Mouse (Mus musculus) frontal cortex, adult 2 months (tissue): ENCODE results near the gene Schip1. TPM values are rescaled to one million over a fixed set of nuclear protein-coding genes. Genes with fewer than 3 reads are reported as not detected.
A peak's percentile ranks its signal among the peaks of the same experiment; 100 is the strongest.

Source experiments
- DNase-seq, 2 experiments: peaks; one replicate each; pipeline ENCODE4 v3.0.0; 2022; ENCODE audit warnings: low spot score in 1 of 2; ENCODE audit errors: extremely low spot score in 1 of 2
- polyA plus RNA-seq: library from polyadenylated mRNA; depleted of rRNA; stranded (reverse); fragments of >200 nt; gene quantifications from 2 replicates; pipeline ENCODE4 v1.2.3, GENCODE M21; 2012

The Schip1 gene
- polyA plus RNA-seq, 1 experiment: 182 TPM

DNA sequence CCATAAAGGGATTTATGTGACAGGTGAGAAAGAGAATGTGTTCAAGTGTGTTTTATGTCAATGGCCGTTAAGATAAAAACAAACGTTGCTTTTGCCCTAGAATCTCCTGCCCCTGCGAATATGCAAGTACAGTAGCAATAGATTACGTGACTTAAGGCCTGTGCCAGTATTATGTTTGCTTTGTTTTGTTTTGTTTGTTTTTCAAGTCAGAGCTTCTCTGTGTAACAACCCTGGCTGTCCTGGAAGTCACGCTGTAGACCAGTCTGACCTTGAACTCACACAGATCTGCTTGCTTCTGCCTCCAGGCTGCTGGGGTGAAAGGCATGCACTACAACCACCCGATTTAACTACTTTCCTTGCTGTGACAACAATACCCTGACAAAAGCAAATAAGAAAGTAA is 197.7 kb downstream of the Schip1 start:
- DNase-seq: no peak

DNA sequence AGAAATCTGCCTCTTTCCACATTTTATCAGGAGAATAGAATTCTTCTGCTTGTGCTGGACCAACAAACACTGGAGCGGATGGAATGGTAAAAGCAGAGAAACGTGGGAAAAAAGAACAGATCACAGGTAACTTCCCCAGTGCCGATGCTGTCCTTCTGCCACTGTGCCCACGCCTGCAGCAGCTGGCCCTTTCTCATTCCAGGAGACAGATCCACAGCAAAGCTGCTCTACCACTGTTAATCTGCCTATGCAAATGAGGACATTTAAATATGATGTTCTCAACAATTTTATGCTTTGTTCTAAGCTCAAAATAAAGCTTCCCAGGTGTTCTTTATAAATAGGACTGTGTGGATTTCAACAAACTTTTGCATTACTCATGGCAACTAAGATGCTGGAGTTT is 203.3 kb downstream of the Schip1 start:
- DNase-seq: no peak

DNA sequence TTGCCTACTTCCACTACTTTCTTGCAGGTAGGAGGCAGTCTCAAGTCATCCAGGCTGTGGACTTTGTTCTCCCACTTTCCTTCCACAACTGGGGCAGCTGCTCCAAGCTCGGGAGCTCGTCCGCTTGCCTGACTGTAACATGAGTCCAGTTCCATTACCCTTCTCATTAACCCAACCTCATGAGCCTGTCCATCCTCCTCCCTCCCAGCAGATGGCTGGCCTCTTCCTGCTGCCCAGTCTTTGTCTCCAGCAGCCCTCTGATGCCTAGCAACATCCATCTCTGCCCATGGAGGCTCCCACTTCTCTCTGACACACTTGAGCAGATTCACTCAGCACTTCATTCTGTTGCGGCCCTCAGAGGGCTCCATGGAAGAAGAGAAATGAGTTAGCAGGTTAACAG is 204.6 kb downstream of the Schip1 start:
- DNase-seq: no peak

DNA sequence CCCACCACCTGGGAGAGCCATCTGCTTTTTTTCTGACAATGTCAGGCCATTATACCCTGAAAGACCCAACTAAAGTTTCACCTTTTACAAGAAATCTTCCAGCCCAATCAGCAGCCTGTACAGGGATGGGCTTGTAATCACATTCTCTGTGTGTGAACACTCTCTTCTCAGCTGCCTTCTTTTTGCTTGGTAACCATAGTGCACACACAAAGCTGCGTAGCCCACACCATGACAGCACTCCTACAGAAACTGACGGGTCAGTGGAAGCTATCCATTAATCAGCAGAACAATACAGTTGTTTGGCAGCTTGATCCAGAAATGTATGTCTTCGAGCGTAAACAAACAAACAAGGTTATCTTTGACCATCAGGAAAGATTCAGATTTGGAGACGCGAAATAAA is 205.6 kb downstream of the Schip1 start:
- DNase-seq: no peak

DNA sequence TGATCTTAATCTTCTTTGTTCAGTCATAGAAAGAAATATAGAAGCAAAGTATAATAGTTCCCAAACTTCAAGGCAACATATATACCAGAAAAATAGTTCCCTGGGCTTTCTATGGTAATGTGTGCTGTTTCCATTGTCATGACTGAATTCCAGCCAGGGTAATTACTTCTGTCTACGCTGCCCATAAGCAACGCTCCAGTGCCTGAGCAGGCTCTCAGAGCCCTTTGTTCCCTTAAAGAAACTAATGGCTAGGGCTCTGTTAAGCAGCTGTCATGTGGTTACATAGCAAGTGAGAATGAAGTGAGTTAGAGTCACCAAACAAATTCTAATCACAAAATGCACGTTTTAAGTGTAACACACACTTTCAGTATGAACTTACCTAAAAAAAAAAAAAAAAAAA is 206.9 kb downstream of the Schip1 start:
- DNase-seq: no peak

DNA sequence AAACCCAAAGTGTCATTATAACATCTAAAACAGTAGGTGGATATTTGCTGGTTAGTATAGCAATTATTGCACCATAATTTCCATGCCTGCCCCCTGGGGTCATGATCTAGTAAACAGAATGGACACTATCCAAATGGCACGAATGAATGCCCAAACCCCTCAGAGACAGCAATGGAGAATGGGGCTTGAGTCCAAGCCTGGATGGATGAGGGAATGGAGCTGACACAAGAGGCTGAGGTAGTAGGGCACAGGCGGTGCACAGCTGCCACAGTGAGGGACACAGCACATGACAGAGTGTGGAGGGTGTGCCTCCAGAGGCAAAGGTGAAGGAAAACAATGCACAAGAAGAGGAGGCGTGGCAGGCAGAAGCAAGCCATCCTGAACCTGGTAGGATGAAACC is 207.3 kb downstream of the Schip1 start:
- DNase-seq: no peak

DNA sequence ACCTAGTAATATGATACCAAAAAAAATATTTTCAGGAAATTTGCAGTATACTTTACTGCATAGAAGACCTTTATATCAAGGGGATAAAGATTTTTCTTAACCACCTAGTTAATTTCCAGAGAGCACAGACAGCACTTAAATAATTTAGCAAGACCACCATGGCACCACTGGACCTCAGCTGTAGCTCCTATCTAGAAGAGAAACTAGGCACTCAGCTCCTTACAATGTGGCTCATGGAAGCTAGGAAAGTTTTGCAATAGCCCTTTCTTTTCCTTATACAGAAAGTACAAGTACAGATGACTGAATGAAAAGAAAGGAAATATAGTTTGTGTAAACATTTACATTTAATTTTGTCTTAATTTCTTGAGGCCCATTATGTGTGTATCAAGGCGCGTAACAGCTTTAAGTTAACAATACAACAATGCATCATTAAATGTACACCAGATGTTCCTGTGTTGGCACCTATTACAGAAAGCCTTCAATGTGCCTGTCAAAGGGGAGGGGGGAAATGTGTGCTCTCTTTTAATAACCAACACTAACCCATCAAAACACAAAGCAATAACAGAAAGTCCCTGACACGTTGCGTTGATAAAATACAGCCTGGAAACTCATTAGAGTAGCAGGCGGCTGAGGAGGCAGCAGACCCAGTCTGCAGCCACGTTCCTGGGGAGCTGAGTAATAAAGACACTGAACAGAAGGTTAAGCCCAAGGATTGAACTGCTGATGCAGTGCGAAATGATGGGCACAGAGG is 218.4 kb downstream of the Schip1 start:
- no peak for DNase-seq

DNA sequence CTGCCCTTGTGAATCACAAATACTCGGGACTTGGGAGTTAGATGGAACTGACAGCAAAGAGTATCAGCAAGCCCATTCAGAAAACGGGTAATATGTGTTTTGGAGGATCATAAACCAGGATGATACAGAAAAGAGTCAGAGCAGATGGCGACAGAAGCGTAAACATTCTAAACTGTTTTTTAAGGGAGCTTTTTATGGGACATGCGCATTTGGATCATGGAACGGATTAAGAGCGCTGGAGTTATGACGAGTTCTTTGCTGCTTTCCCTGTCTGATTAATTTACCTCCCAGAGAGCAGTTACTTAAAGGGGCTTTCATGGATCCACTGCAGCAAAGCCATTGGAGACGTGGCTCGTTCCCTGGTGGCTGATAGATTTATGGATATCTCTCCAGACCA is 219.0 kb downstream of the Schip1 start:
- peak in 1 of 2 experiments; percentile 39 for DNase-seq

DNA sequence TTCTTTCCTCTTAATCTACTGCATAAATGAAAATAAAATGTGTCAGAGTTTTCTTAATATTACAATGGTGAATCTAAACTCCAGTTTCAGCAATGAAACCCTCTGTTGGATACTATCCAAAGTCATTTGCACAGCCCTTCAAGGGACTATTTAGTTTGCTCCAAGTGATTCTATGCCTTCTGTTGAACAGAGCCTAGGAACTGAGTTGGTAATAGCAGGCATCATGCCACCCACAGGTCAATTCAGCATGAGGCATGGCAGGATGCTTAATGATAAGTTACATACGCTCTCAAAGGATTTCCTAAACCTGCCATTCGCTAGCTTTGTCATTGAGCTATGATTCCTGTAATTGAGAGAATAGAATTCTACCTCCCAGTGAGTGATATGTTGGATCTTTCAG is 219.9 kb downstream of the Schip1 start:
- DNase-seq: no peak

DNA sequence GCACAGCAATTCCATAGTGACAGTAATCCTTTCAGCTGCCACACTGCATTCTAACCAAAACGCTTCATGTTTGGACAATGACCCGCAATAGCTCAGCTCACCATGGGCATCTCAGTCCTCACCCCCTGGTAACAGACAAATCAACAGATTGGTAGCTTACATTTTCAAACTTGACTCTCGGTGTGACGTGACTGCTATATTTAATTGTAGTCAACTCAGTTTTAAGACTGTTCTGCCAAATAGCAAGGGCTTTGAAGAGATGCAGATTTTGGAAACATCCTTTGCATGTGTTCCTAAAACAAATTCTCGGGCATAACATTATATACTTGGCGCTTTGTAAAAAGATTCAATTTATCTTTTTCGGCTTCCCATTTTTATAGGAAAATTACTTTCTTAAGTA is 232.2 kb downstream of the Schip1 start:
- DNase-seq: no peak

DNA sequence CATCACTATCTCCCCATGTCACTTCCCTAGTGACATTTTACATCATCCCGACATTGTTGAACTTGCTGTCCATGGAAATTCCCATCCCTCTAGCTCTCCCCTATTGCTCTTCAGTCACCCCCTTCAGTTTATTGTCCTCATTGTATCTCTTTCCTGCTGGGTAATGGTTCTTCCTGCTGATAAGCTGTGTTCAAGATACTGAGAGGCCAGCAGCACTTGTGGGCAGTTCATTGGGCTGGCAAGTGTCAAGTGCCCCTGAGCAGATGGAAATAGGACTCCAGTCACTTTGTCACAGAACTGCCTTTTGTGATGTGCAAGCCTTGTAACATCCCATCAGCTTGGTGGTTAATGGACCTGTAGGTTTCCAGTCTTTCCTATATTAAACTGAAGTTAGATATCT is 241.0 kb downstream of the Schip1 start:
- DNase-seq: no peak

DNA sequence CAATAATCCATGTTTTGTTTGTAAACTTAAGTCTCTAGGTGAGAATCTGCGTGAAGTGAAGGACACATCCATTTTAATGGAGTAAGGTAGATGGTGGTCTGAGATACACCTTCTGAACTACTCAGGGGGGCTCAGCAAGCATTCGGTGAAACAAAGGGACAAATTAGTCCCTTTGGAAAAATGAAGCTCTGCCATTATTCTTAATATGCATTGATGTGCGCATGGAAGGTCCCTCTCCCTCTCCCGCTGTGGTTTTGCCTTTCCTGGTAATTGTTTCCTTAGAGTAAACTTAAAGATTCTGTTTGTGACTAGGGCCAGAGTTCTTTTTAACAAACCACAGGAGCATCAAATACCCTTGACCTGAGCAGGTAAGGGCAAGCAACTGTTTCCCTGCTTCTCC is 242.1 kb downstream of the Schip1 start:
- no peak for DNase-seq

DNA sequence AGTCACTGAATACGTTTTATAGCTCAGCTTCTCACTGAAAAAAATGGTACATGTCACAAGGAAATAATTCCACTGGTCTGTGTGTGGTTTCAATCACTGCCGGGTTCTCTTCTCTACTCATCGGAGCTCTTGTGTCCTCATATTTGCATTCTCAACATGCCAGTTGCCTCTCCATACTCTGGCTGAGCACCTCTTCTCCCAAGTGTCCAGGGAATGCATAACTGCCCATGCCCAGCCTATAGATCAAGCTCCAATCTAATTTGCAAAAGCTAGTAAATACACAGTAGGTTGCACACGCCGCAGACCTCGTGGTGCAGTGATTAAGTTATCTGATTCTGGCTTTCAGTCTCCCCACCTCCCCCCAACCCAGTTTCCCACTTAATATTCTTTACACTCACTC is 261.0 kb downstream of the Schip1 start:
- no peak for DNase-seq

DNA sequence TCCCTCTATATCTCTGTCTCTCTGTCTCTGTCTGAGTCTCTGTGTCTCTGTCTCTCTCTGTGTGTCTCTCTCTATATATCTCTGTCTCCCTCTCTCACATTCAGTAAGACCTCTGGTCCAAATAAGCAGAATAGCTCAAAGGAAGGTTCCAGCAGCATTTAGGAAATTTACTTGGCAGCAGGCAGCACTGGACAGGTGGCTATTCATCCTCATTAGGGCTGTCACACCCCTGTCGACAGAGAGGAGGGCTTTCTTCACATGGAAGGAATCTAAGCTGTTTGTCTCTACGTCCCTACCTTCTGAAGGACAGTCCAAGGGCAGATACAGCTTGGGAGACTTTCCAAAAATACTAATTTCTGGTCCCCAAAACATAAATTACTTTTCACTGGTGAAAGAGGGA is 267.9 kb downstream of the Schip1 start:
- DNase-seq: no peak

DNA sequence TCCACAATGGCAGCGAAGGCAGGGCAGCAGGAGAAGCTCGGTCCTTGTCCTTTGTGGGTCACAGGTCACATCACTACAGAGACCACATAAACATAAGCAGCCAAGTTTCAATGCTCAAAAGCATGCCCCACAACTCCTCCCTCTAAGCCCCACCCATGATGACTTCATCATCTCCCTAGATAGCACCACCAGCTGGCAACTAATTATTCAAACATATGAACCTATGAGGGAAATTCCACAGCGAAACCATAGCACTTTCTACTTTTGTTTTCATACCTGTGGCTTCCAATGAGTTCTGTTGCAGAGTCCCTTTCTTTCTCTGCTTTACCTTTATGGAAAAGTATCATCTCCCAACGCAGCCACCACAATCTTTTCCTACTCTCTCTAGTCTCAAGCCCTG is 270.9 kb downstream of the Schip1 start:
- DNase-seq: no peak

DNA sequence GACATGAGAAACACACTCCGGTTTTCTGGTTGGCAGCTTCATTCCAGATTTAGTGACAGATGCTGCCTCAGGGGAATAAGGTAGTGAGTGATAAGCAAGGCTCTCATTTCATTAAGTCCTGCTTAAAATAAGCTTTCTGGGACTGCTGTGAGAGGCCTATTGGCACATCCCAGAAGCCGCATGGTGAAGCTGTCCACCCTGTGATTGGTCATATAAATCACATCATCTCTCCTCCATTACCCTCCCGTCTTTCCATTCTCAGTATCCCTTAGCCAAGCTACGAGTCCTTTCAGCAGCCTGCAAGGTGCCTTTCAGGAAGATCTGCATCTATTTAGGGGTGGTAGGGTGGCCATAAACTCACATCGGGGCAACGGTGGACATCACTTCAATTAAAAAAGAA is 286.0 kb downstream of the Schip1 start:
- no peak for DNase-seq

DNA sequence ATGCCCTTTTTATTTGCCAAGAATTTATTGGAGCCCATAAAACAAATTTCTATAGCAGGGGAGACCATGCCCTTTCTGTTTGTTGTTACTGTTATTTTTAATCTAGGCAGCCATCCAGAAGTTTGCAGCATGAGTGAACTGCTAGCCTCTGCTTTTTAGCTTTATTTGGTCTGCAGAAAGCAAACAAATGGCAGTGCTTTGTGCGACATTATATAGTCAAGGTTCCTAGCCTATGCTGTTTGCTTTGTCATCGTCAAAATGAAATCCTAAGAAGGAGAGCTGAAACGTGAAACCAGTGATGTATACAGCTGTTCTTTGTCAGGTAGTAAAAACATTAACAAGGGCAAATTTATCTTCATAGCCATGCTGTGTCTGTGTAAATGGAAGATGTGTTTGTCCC is 286.9 kb downstream of the Schip1 start:
- no peak for DNase-seq

DNA sequence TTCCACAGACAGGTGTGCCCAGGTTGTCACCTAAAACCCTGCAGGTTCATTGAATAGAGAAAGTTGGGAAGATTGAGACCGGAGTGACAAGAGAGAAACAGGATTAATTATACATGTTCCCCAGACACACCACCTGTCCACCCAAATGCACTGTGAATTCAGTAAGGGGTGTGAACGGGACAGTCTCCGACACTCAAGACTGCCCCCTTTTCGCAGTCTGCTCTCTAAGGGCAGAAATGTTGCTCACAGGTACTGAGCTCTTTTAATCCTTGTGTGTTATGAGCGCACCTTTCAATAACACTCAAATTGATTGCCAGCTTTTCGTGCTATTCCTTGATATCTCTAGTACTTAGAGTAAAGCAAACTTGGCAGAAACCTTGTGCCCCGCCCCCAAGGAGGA is 288.4 kb downstream of the Schip1 start:
- DNase-seq: no peak

DNA sequence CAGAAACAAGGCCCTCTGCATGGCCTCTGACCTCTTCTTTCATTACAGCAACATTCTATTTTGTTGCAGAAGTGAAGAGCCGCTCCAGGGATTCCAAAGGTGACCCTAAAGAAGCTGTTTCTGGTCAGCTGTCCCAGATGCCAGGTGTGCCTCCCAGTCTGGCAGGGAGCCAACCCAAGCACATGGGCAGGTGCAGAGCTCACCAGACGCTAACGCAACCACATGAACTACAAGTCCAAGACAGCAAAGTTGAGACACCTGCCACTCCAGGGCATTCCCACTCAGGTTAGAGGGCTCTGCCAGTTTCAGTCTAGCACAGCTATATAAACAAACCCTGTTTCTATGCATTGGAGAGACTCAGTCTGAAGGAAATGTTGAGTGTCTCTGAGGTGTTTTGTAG is 288.9 kb downstream of the Schip1 start:
- DNase-seq: no peak

DNA sequence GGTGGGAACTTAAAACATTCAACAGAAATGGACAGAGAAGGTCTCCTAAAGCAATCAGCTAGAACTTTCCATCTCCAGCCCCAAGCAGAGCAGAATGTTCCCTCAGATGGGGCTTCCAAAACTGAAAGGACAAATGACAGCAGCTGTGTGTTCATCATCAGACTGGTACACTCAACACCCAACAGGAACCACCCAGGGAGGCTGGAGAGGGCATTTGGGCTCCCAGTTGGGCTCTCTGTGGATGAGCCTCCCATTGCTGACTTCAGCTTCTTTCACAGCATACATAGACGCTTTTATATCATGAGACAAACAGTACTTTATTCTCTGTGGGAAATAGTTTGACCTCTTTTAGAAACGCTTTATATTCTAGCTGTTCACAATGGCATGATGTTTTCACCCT is 291.9 kb downstream of the Schip1 start:
- DNase-seq: no peak

DNA sequence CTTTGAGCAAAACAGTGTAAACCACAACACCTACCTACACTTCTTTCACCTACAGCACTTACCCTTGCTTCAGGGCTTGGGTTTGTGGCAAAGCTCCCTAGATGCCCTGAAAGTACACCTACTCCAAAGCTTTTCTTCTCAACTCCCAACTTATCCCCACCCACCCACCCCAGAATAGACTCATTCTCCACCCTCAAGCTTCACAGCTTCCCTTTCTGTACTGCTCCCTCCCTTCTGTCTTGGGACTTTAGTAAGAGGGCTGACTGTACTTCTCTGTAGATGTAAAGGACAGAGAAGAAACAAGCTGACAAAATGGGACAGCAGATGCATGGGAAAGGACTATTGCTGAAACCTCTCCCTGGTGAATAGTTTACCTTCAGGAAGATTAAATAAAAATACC is 303.4 kb downstream of the Schip1 start:
- DNase-seq: peak in 1 of 2 experiments; percentile 26

DNA sequence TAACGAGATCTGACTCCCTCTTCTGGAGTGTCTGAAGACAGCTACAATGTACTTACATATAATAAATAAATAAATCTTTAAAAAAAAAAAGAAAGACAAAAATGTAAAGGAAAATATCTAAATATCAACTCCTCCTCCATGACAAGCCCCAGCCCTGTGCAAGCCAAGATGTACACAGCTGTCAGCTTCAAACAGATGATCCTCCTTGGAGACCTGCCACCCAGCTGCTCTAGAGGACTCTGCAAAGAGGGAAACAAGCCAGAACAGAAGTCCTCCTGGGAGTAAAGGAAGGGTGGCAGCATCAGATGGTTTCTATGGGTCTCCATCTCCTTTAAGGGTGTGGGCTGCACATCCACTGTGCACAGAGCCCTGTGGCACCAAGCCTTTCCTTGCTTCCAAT is 308.3 kb downstream of the Schip1 start:
- no peak for DNase-seq

DNA sequence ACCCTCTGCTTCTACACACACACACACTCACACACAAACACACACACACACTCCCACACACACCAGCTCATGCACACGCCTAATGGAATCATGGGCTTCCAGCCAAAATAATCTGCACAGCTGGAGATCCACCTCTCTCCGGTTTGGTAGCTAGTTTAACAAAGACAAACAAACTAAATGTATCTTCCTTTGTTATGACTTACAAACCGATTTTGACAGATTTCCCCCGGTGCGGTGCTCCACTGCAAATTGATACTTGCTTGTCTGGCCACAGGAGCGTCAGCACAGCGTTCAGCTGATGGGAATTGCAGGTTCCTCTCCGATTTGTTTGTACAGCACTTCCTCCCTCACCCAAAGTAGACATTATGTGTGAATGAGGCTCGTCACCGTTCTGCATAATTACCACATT is 310.5 kb downstream of the Schip1 start:
- peak in 1 of 2 experiments; percentile 9 for DNase-seq
